Mouse (Mus musculus): ENCODE results near the gene Arpc4. TPM values are rescaled to one million over a fixed set of nuclear protein-coding genes. Genes with fewer than 3 reads are reported as not detected.
"Not testable (repeated sequence)": the region's sequence is repeated elsewhere in the genome, so short reads cannot be mapped to it uniquely, and the experiment has no call there.

Gene Arpc4
- total RNA-seq (2021) = 10 to 100 TPM; 78.0 to 99.5 TPM
- long read RNA-seq, experiment 1, transcript Arpc4-201 (6 exons, 2,270 nt) = major isoform, 53 of 59 reads
- long read RNA-seq, experiment 1, partial matches to known transcripts = 6 of 59 reads
- long read RNA-seq, experiment 1, other reads (novel, unspliced or antisense) = 0 of 59 reads
- long read RNA-seq, experiment 2, transcript Arpc4-201 (6 exons, 2,270 nt) = major isoform, 36 of 43 reads
- long read RNA-seq, experiment 2, partial matches to known transcripts = 6 of 43 reads
- long read RNA-seq, experiment 2, other reads (novel, unspliced or antisense) = 0 of 43 reads

- DNase-seq = peak; percentile 92 to 93
- intact Hi-C loops (cut with DNase I) = loop anchor here (5.0 to 10.0 kb wide), 2 partner anchors 35 to 53 kb away; partner anchors contain the start of genes Camk1 and Ogg1
Measured at GRCm38 (mm10) chr6:113377496-113378385, at the start of gene Arpc4, which contains the start of gene Tada3. Arpc4 (plus strand) TSS chr6:113378115. Tada3 (minus strand) TSS chr6:113377883.

- intact Hi-C loops (cut with DNase I) = loop anchor here (10.0 kb wide), 1 partner anchor 45 kb away; the partner anchor contains the start of genes Arpc4 and Tada3
- no peak for DNase-seq
Measured at GRCm38 (mm10) chr6:113329396-113329795, 48.5 kb upstream of the Arpc4 start.

GRCm38 (mm10) chr6:113330547-113330946 lies 47.4 kb upstream of the Arpc4 start:
- intact Hi-C loops (cut with DNase I) = loop anchor here (5.0 kb wide), 1 partner anchor 137 kb away; no protein-coding TSS in a partner anchor
- no peak for DNase-seq

GRCm38 (mm10) chr6:113331721-113332120 lies 46.2 kb upstream of the Arpc4 start:
- intact Hi-C loops (cut with DNase I) = loop anchor here (5.0 kb wide), 1 partner anchor 136 kb away; no protein-coding TSS in a partner anchor

GRCm38 (mm10) chr6:113332734-113333133 lies 45.2 kb upstream of the Arpc4 start:
- not testable (repeated sequence) for DNase-seq
- intact Hi-C loops (cut with DNase I) = loop anchor here (5.0 kb wide), 1 partner anchor 135 kb away; no protein-coding TSS in a partner anchor

More at GRCm38 (mm10) chr6:113331721-113332120, 46.2 kb upstream of the Arpc4 start:
- DNase-seq = no peak

GRCm38 (mm10) chr6:113333137-113333950 lies 44.6 kb upstream of the Arpc4 start:
- DNase-seq = peak; percentile 62 to 69
- intact Hi-C loops (cut with DNase I) = loop anchor here (5.0 kb wide), 1 partner anchor 134 kb away; no protein-coding TSS in a partner anchor

GRCm38 (mm10) chr6:113334216-113334615 lies 43.7 kb upstream of the Arpc4 start:
- intact Hi-C loops (cut with DNase I) = loop anchor here (5.0 kb wide), 1 partner anchor 133 kb away; no protein-coding TSS in a partner anchor
- no peak for DNase-seq

- peak; percentile 48 to 57 for DNase-seq
- intact Hi-C loops (cut with DNase I) = no loop called here
Measured at GRCm38 (mm10) chr6:113336852-113337620, 40.9 kb upstream of the Arpc4 start.

- no peak for DNase-seq
Measured at GRCm38 (mm10) chr6:113341574-113341973, 36.3 kb upstream of the Arpc4 start.

GRCm38 (mm10) chr6:113342297-113342696 lies 35.6 kb upstream of the Arpc4 start:
- intact Hi-C loops (cut with DNase I) = loop anchor here (5.0 kb wide), 1 partner anchor 35 kb away; the partner anchor contains the start of genes Arpc4 and Tada3
- DNase-seq = no peak

More at GRCm38 (mm10) chr6:113341574-113341973, 36.3 kb upstream of the Arpc4 start:
- intact Hi-C loops (cut with DNase I) = loop anchor here (5.0 kb wide), 1 partner anchor 36 kb away; the partner anchor contains the start of genes Arpc4 and Tada3

- DNase-seq = peak; percentile 87 to 88
- intact Hi-C loops (cut with DNase I) = loop anchor here (5.0 kb wide), 1 partner anchor 34 kb away; the partner anchor contains the start of genes Arpc4 and Tada3
Measured at GRCm38 (mm10) chr6:113343177-113344092, 34.5 kb upstream of the Arpc4 start, which contains the start of gene Camk1. Camk1 (minus strand) TSS chr6:113343984.

- intact Hi-C loops (cut with DNase I) = loop anchor here (5.0 kb wide), 1 partner anchor 33 kb away; the partner anchor contains the start of genes Arpc4 and Tada3
Measured at GRCm38 (mm10) chr6:113344321-113344720, 33.6 kb upstream of the Arpc4 start.

GRCm38 (mm10) chr6:113346897-113347296 lies 31.0 kb upstream of the Arpc4 start:
- intact Hi-C loops (cut with DNase I) = no loop called here
- DNase-seq = no peak

More at GRCm38 (mm10) chr6:113344321-113344720, 33.6 kb upstream of the Arpc4 start:
- peak; percentile 83 to 84 for DNase-seq

- intact Hi-C loops (cut with DNase I) = no loop called here
- no peak for DNase-seq
Measured at GRCm38 (mm10) chr6:113350538-113350937, 27.4 kb upstream of the Arpc4 start.

- DNase-seq = no peak
- intact Hi-C loops (cut with DNase I) = no loop called here
Measured at GRCm38 (mm10) chr6:113351161-113351560, 26.8 kb upstream of the Arpc4 start.

- intact Hi-C loops (cut with DNase I) = no loop called here
- DNase-seq = no peak
Measured at GRCm38 (mm10) chr6:113351653-113352052, 26.3 kb upstream of the Arpc4 start.

GRCm38 (mm10) chr6:113352820-113353219 lies 25.1 kb upstream of the Arpc4 start:
- no peak for DNase-seq
- intact Hi-C loops (cut with DNase I) = no loop called here

All from heart, postnatal 14 days (tissue).